In the genomic region with DNA sequence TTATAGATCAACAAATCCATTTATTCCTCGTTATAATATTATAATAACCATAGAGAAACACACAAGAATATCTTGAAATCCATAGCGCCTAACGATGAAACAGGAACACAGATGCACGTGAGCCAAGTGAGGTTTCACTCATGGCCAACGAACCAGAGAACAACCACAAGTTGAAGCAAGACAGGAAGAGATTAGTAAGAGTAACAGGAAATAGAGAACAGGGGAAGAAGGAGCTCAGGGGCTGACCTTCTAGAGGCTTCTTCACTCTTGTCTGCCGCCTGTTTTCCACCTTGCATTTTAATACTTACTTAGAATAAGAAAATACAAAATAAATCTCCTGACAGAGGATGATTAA, we compare ENCODE assay signal across 15 mouse cellular contexts.
DNase-seq lines count a peak whose midpoint lies in the region; ATAC-seq and TF ChIP-seq lines count a peak whose summit lies in the region.
"Had no signal": no experiment of that assay in that cellular context is flagged by ENCODE, and none has a peak within 500 bp of the region (broad histone marks: within the 10 kb centered on the region; RNA-seq: fewer than 3 reads in every experiment).

No protein-coding gene starts in this region.

- ATAC-seq in G1E (ENCODE audit: extremely low read depth, insufficient number of reproducible peaks, low FRiP score, poor library complexity, severe bottlenecking), result peak; percentile 70
- no peak for ATAC-seq in liver, embryonic 12.5 days
- ATAC-seq in forebrain, embryonic 13.5 days, result no peak
- ATAC-seq: forebrain, embryonic 14.5 days had no signal

- 28% methylated on average over 6 of the region's 6 CpGs for WGBS in liver, embryonic 12.5 days (ENCODE audit: insufficient replicate concordance)
- WGBS in forebrain, embryonic 13.5 days, result 75% methylated on average over 6 of the region's 6 CpGs

- no peaks in the 10 kb centered on the region for H3K36me3 ChIP-seq in G1E (replicated peaks)
- no peaks in the 10 kb centered on the region for H3K36me3 ChIP-seq in liver, embryonic 12.5 days
- H3K36me3 ChIP-seq in forebrain, embryonic 13.5 days (ENCODE audit: poor library complexity, severe bottlenecking), result no peaks in the 10 kb centered on the region
- H3K36me3 ChIP-seq: embryonic facial prominence, embryonic 12.5 days had no signal

- H3K4me3 ChIP-seq in G1E (ENCODE audit: low read depth, low read length), result no peak overlapping the region; the same call in 1 of the 2 replicates
- H3K4me3 ChIP-seq in liver, embryonic 12.5 days, result no peak overlapping the region
- no peak overlapping the region for H3K4me3 ChIP-seq in forebrain, embryonic 13.5 days
- H3K4me3 ChIP-seq: embryonic facial prominence, embryonic 12.5 days; left cerebral cortex, adult 2 months had no signal

- H3K9me3 ChIP-seq in G1E (replicated peaks), result no peaks in the 10 kb centered on the region
- no peaks in the 10 kb centered on the region for H3K9me3 ChIP-seq in liver, embryonic 12.5 days (replicated peaks)
- no peaks in the 10 kb centered on the region for H3K9me3 ChIP-seq in forebrain, embryonic 13.5 days (replicated peaks)
- H3K9me3 ChIP-seq: embryonic facial prominence, embryonic 12.5 days had no signal

- no peak for TF ChIP-seq CTCF in G1E (IDR thresholded peaks at IDR 0.05; ENCODE audit: low read depth, low read length)

- peaks cover 34% of the 10 kb centered on the region for H3K4me1 ChIP-seq in G1E (ENCODE audit: insufficient read depth, low read depth, low read length)
- H3K4me1 ChIP-seq in liver, embryonic 12.5 days, result peaks cover 21% of the 10 kb centered on the region
- H3K4me1 ChIP-seq in forebrain, embryonic 13.5 days, result no peaks in the 10 kb centered on the region

- intact Hi-C loops in left cerebral cortex, postnatal 14 days (cut with DNase I), result no loop called here
- intact Hi-C loops in heart, postnatal 14 days (cut with DNase I), result no loop called here

- peak; percentile 92 for DNase-seq in 416B (ENCODE audit: low read depth)
- DNase-seq in G1E (ENCODE audit: low spot score), result peak; percentile 7
- peak; percentile 37 for DNase-seq in spleen, adult 12 weeks (ENCODE audit: low spot score)
- no peak for DNase-seq in left cerebral cortex, postnatal 14 days (ENCODE audit: low spot score in 2 of 2)
- DNase-seq in gastrocnemius, postnatal 4 days (ENCODE audit: low spot score in 2 of 2), result no peak
- DNase-seq in heart, postnatal 14 days, result no peak
- DNase-seq: cerebellum, adult 9-11 months; gastrocnemius, postnatal 25 days; kidney, postnatal 14 days; lung, postnatal 10 days had no signal

- peaks cover 6% of the 10 kb centered on the region; the same call in 1 of the 2 replicates for H3K27me3 ChIP-seq in G1E (ENCODE audit: insufficient read depth, low read length)
- H3K27me3 ChIP-seq in liver, embryonic 12.5 days (replicated peaks), result no peaks in the 10 kb centered on the region
- H3K27me3 ChIP-seq in forebrain, embryonic 13.5 days, result no peaks in the 10 kb centered on the region
- H3K27me3 ChIP-seq: embryonic facial prominence, embryonic 12.5 days had no signal

- H3K4me2 ChIP-seq in liver, embryonic 12.5 days, result peak overlapping the region; percentile 42
- H3K4me2 ChIP-seq in forebrain, embryonic 13.5 days, result no peak overlapping the region
- H3K4me2 ChIP-seq: embryonic facial prominence, embryonic 12.5 days had no signal

- H3K9ac ChIP-seq in liver, embryonic 12.5 days, result no peak overlapping the region
- no peak overlapping the region for H3K9ac ChIP-seq in forebrain, embryonic 13.5 days
- H3K9ac ChIP-seq: embryonic facial prominence, embryonic 12.5 days had no signal

- H3K27ac ChIP-seq in liver, embryonic 12.5 days, result no peak overlapping the region
- no peak overlapping the region for H3K27ac ChIP-seq in forebrain, embryonic 13.5 days
- H3K27ac ChIP-seq: embryonic facial prominence, embryonic 12.5 days; left cerebral cortex, adult 2 months had no signal

Comparison
In these comparisons a context has a peak if more than half of its experiments do, and no peak if none do; other contexts are left out.
1. DNase-seq: peak in 416B (single experiment), G1E (single experiment) and spleen, adult 12 weeks (single experiment); none in left cerebral cortex, postnatal 14 days (0 of 2), gastrocnemius, postnatal 4 days (0 of 2) and heart, postnatal 14 days (0 of 2).